Mouse (Mus musculus) neutrophil, adult 5-6 weeks (primary cell): ENCODE measurements around the gene Sntg2. TPM values are rescaled to one million over a fixed set of nuclear protein-coding genes. Genes with fewer than 3 reads are reported as not detected.

Experiments used
- ATAC-seq: fragments of 151-379, 151-347 bp; 2 replicates; pipeline ENCODE4 v1.8.0; 2017; ENCODE audit warnings: mild to moderate bottlenecking, moderate TSS enrichment; ENCODE audit not compliant: insufficient number of reproducible peaks, poor library complexity, low FRiP score, severe bottlenecking; ENCODE audit errors: extremely low read depth
- total RNA-seq: library from RNA; stranded (forward); fragments of 200-1000 nt; gene quantifications from 2 replicates; pipeline ENCODE4 v1.2.3, GENCODE M21; 2017

Sntg2 gene
- total RNA-seq = not detected in 2 replicates

- ATAC-seq = no peak
These were observed at the start of gene Sntg2 for GRCm38 (mm10) chr12:30372933-30373501. TSS of gene Sntg2 (minus strand) at chr12:30373375.

- ATAC-seq = no peak
These were observed 43.4 kb upstream of the Sntg2 start for GRCm38 (mm10) chr12:30416547-30416946.

DNA sequence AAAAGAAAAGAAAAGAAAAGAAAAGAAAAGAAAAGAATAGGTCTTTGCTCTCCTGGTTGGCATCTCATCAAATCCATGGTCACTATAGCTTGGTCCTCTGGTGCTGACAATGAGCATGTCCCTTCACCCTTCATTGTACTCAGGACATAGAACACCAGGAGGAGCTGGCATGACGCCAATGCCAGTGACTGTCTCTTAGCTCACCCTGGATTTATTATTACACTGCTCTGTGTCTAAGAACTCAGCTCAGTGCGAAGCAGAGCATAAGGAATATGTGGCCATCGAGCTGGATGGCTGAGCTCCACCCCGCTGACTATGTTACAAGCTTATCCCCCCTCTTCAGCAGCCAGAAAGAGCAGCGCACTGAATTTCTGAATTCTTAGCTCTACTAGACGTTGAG lies 42.8 kb upstream of the Sntg2 start:
- no peak for ATAC-seq

DNA sequence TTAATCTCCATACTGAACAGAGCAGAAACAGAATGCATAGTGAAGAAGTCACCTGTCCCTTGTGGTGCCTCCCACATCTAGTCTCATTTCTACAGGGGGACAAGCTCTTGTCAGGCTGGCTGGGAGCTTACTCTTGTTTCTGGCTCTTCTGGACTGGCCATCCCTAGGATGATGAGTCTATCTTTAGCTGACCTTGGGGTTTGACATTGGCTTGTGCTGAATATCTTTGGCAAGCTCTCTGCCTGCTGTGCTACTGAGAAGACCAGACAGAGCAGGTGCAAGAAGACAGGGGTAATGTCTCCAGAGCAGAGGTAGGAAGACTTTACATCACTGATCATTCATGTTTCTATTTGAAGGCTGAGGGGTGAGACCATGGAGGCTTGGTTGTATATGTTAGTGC lies 29.5 kb upstream of the Sntg2 start:
- no peak for ATAC-seq

GRCm38 (mm10) chr12:30400531-30400930 lies 27.4 kb upstream of the Sntg2 start:
- ATAC-seq = no peak

DNA sequence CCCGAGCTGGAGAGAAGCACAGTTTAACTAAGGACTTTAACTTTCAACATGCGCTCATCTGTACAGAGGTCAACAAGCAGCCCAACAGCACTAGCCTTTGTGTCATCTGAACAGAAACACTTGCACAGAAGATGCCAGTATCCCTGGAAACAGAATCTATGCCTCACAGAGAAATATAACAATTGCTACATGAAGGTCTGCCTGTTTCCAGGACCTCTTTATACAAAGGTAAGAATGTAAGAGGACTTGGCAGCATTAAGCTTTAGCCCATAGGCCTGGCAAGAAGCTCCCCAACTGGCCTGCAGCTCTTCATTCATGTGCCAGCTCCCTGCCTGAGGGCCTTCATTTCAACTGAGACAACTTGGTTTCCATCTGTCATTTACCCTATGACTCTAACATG lies 26.9 kb upstream of the Sntg2 start:
- ATAC-seq = no peak

GRCm38 (mm10) chr12:30372293-30372692 lies 882 bp downstream of the Sntg2 start:
- ATAC-seq = no peak

- no peak for ATAC-seq
These were observed 3.4 kb downstream of the Sntg2 start for GRCm38 (mm10) chr12:30369786-30370185.

GRCm38 (mm10) chr12:30369141-30369540 lies 4.0 kb downstream of the Sntg2 start:
- no peak for ATAC-seq

DNA sequence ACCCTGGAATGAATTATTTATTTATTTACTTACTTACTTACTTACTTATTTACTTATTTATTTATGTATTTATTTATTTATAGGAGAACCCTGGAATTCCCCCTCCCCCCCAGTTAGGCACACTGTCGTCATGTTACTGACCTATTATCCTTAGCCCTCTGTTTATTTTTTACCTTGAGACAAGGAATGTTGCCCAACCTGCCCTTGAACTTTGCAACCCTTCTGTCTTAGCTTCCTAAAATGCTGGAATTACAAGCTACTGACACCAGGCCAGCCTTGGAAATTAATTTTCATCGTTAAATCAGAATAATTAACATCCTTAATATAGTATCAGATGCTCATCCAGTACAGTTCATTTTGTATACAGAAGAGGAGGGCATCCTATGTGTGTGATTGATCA lies 10.9 kb downstream of the Sntg2 start:
- no peak for ATAC-seq

GRCm38 (mm10) chr12:30357666-30358065 lies 15.5 kb downstream of the Sntg2 start:
- ATAC-seq = no peak

DNA sequence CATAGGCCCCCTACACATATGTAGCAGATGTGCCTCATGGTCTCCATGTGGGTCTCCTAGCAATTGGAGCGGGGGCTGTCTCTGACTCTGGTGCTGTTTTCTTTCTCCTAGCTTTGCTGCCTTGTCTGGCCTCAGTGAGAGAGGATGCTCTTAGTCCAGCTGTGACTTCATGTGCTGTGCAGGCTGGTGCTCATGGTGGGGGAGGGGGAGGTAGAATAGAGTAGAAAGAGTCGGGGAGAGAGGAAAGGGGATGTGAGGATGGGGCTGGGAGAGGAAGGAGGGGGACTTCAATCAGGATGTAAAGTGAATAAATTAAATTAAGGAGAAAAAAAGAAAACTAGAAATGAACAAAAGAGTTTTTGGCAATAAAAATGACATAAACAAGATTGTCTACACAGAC lies 20.8 kb downstream of the Sntg2 start:
- ATAC-seq = no peak

- ATAC-seq = no peak
These were observed 25.1 kb downstream of the Sntg2 start for GRCm38 (mm10) chr12:30348036-30348435.

DNA sequence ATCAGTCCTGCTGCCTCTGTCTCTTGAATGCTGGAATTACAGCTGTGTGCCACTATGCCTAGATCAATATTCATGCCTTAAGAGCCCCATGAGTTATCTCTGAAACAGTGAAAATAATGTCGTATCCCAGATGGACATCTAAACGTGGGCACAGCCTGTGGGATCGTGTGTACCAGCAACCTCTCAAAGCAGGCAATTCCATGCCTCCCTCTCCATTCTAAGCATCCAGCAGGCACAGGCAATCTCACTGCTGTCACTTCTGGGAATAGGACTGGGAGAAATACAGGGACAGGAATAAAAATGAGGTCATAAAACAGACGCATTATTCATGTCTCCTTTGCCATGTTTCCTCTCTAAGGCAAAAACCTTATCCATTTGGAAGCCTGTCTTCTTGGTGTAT lies 25.9 kb downstream of the Sntg2 start:
- ATAC-seq = no peak

- ATAC-seq = no peak
These were observed 28.4 kb downstream of the Sntg2 start for GRCm38 (mm10) chr12:30344806-30345205.

- ATAC-seq = no peak
These were observed 36.9 kb downstream of the Sntg2 start for GRCm38 (mm10) chr12:30336301-30336700.

DNA sequence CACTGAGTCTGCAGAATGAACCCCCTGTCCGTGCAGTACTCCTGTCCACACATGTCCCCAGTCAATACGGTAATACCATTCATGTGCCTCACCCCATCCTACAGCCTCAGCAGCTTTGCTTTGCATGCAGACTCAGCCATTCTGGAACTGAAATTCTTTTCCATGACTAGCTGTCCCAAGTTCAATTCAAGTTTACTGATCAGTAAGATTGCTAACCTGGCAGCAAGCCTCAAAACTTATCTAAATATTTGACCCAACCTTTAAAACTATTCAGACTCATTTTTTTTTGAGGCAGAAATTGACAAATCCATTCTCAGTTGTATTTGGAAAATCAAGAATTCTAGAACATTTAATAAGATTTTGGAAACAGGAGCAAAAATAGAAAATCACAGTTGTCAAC lies 38.7 kb downstream of the Sntg2 start:
- ATAC-seq = no peak

DNA sequence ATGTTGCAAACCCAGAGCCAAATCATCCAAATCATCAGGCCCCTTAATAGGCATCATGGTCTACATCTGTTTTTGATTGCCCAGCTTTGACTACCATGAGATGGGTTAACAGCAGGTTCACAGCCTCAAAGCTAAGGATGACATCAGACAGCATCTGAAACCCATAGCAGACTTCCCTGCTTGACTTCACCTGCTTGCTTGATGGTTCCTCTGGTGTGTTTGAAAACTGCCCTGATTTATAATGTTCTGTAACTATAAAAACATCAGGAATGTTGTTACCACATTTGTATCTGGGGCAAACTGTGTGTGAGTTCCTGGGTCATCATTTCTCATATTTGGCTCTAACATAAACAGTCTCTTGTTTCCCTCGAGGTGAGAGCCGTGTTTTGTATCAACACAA lies 55.2 kb downstream of the Sntg2 start:
- no peak for ATAC-seq

GRCm38 (mm10) chr12:30313021-30313420 lies 60.2 kb downstream of the Sntg2 start:
- no peak for ATAC-seq

GRCm38 (mm10) chr12:30308197-30308939 lies 64.8 kb downstream of the Sntg2 start:
- no peak for ATAC-seq
